Mouse (Mus musculus) E14TG2a.4 (cell line): ENCODE measurements around the gene C330007P06Rik.

Experiments used
- H3K27me3 ChIP-seq: 2 replicates; pipeline ENCODE4 v1.6.1; 2014; ENCODE audit warnings: low read length, control low read depth; ENCODE audit not compliant: insufficient read depth
- H3K36me3 ChIP-seq: 2 replicates; pipeline ENCODE4 v1.6.1; 2014; ENCODE audit warnings: low read length, control low read depth; ENCODE audit not compliant: insufficient read depth
- H3K4me1 ChIP-seq: replicated peaks from 2 replicates; pipeline ENCODE4 v1.6.1; 2014; ENCODE audit warnings: low read depth, low read length, control low read depth
- H3K4me3 ChIP-seq: replicated peaks from 2 replicates; pipeline ENCODE4 v1.5.1; 2014; ENCODE audit warnings: mild to moderate bottlenecking, low read length
- H3K9me3 ChIP-seq: 2 replicates; pipeline ENCODE4 v1.6.1; 2014; ENCODE audit warnings: low read length, control low read depth
- CTCF ChIP-seq: conservative IDR thresholded peaks from 2 replicates; pipeline ENCODE4 v1.5.1; 2014; ENCODE audit warnings: low read length
- NANOG ChIP-seq: IDR thresholded peaks from 2 replicates; pipeline ENCODE4 v1.6.1; 2014; ENCODE audit warnings: borderline replicate concordance, low read length, mixed read lengths
- POU5F1 ChIP-seq: IDR thresholded peaks from 2 replicates; pipeline ENCODE4 v1.6.1; 2014; ENCODE audit warnings: low read length, borderline replicate concordance

Gene C330007P06Rik

DNA sequence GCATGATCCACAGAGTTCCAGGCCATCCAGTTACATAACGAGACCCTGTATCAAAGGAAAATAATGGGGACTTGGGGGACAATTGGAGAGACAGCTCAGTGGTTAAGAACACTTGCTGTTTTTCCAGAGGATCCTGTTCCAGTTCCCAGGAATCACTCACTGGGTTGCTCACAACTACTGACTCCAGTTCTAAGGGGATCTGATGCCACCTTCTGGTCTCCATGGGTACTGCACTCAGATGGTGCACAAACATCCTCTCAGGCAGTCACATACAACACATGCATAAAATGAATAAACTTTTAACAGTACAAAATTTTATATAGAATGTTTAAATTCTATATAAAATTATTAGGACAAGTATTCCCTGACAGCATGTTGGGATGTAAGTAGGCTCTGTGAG is 10.8 kb upstream of the C330007P06Rik start:
- H3K4me1 ChIP-seq, result 0 out of 2 replicates have a peak, but pooled peaks cover 2% of the 10 kb centered on the region
- H3K27me3 ChIP-seq, result no peaks in the 10 kb centered on the region
- TF ChIP-seq CTCF (peak; percentile 56), POU5F1 (no peak)
- H3K36me3 ChIP-seq, result peaks cover 59% of the 10 kb centered on the region
- no peaks in the 10 kb centered on the region for H3K9me3 ChIP-seq
- no peak overlapping the region for H3K4me3 ChIP-seq

GRCm38 (mm10) chrX:36874704-36875128 is 805 bp upstream of the C330007P06Rik start:
- TF ChIP-seq POU5F1 (no peak), CTCF (no peak), NANOG (no peak)
- Histone ChIP-seq H3K9me3 (no peaks in the 10 kb centered on the region), H3K27me3 (no peaks in the 10 kb centered on the region), H3K36me3 (peaks cover 25% of the 10 kb centered on the region), H3K4me3 (peak overlapping the region; percentile 87), H3K4me1 (peaks cover 16% of the 10 kb centered on the region; the same call in 1 of the 2 replicates)

DNA sequence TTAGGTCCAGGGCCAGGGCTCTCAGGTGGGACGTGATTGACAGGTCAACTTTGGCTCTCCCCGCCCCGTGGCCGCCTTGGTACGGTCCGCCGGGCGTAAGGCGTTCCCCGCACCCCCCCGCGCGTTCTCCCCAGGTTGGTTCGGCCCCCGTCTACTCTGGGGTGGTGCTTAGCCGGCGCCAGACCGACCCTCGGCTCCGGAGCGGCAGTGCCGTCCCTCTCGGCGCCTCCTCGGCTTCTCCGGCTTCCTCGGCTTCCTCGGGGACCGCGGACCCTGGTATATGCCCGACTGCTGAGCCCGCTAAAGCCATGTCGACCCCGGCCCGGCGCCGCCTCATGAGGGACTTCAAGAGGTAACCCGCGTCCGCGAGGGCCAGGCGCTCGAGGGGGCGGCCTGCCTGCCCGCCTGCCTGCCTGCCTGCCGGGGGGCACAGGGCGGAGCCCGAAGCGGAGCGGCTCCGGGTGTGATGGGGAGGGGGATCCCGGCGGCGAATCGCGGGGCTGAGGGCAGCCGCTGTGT is 326 bp upstream of the C330007P06Rik start:
- Histone ChIP-seq H3K27me3 (no peaks in the 10 kb centered on the region), H3K4me1 (peaks cover 14% of the 10 kb centered on the region; the same call in 1 of the 2 replicates), H3K4me3 (peak overlapping the region; percentile 87), H3K36me3 (peaks cover 20% of the 10 kb centered on the region), H3K9me3 (no peaks in the 10 kb centered on the region)
- TF ChIP-seq NANOG (no peak), POU5F1 (no peak), CTCF (no peak)

DNA sequence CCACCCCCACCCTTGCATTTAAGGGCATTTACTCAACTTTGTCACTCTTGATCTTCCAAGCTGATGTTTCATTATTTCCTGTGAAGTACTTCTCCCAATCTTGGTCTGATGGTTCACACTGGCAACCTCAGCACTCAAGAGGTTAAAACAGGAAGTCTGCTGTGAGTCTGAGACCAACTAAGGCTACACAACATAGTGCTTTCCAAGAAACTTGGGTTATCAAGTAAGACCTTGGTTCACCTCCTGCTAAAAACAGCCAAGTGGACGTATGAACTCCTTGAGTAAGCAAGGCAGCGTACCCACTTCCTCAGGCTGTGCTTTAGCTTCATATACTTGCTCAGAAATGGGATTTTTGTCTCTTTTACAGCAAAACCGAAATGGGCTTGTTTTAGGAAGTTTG is 3.5 kb downstream of the C330007P06Rik start:
- H3K27me3 ChIP-seq, result no peaks in the 10 kb centered on the region
- no peak for TF ChIP-seq NANOG
- TF ChIP-seq POU5F1, result no peak

DNA sequence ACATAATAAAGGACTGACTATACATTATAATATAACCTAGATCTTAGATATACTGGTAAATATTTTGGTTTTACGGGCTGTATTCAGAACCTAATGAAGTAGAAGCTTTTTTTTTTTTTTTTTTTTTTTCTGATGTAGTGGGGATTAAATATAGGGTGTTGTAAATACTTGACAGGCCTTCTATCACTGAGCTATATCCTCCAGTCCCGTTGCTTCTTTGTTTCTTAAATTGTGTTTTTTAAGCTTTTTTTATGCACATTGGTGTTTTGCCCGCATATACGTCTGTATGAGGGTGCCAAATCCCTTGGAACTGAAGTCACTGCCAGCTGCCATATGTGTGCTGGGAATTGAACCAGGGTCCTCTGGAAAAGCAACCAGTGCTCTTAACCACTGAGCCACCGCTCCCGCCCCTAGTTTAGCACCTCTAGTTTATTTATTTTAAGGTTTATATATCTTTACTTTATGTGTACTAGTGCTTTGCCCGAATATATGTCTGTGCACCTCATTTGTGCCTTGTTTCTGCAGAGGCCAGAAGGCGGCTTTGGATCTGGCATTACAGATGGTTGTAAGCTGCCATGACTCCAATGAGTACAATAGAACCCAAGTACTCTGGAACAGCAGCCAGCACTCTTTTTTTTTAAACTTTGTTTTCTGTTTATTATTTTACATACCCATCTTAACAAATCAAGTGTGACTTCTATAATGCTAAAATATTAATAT is 9.1 kb downstream of the C330007P06Rik start:
- H3K9me3 ChIP-seq, result no peaks in the 10 kb centered on the region
- no peak for TF ChIP-seq POU5F1
- no peak for TF ChIP-seq NANOG
- no peak for TF ChIP-seq CTCF
- peak overlapping the region; percentile 76 for H3K4me3 ChIP-seq
- H3K36me3 ChIP-seq, result peaks cover 8% of the 10 kb centered on the region
- peaks cover 10% of the 10 kb centered on the region; the same call in 1 of the 2 replicates for H3K4me1 ChIP-seq
- no peaks in the 10 kb centered on the region for H3K27me3 ChIP-seq

More for the DNA sequence above, 3.5 kb downstream of the C330007P06Rik start:
- no peaks in the 10 kb centered on the region for H3K36me3 ChIP-seq
- no peak overlapping the region for H3K4me3 ChIP-seq
- H3K9me3 ChIP-seq, result no peaks in the 10 kb centered on the region
- peaks cover 6% of the 10 kb centered on the region; the same call in 1 of the 2 replicates for H3K4me1 ChIP-seq

- Histone ChIP-seq H3K4me1 (peaks cover 10% of the 10 kb centered on the region; the same call in 1 of the 2 replicates), H3K36me3 (peaks cover 11% of the 10 kb centered on the region), H3K9me3 (no peaks in the 10 kb centered on the region), H3K4me3 (peak overlapping the region; percentile 76), H3K27me3 (no peaks in the 10 kb centered on the region)
- TF ChIP-seq CTCF (no peak), POU5F1 (no peak), NANOG (no peak)
Observed at GRCm38 (mm10) chrX:36863766-36864608, 9.9 kb downstream of the C330007P06Rik start.

DNA sequence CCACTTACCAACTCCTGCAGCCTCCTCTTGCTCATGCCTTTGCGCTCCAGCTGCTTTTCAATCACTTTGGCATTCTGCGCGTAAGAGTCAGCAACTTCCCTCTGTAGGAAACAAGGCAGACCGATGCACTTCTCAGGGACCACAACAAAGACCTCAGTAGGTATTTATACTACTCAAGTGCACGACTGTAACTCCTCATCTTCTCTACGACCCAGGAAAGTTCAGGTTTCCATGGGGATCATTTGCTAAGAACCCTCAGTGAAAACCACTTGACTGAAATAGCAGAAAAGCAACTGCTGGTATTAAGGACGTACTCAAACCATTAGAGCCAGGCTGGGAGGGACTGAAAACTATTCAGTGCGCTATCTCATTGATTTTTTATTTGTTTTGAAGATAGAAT is 21.3 kb downstream of the C330007P06Rik start:
- Histone ChIP-seq H3K36me3 (peaks cover 46% of the 10 kb centered on the region), H3K9me3 (no peaks in the 10 kb centered on the region), H3K4me3 (no peak overlapping the region), H3K4me1 (no peaks in the 10 kb centered on the region), H3K27me3 (no peaks in the 10 kb centered on the region)
- TF ChIP-seq CTCF, result no peak
- no peak for TF ChIP-seq POU5F1
- TF ChIP-seq NANOG, result no peak

DNA sequence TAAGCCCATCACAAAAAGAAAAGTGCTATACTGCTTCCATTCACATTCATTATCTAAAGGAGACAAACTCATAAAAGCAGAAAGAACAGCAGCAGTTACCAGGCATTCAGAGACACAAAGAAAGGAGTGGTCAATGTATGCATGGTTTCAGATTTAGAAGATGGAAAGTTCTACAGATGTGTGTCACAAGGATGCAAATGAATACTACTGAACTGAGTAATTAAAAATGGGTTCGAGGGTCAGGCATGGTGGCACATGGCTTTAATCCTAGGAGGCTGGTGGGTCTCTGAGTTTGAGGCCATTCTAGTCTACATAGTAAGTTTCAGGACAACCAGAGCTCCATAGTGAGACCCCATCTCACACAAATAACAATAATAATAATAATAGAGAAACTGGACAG is 26.8 kb downstream of the C330007P06Rik start:
- TF ChIP-seq POU5F1 (no peak), CTCF (no peak), NANOG (no peak)
- Histone ChIP-seq H3K27me3 (no peaks in the 10 kb centered on the region), H3K4me3 (no peak overlapping the region), H3K4me1 (peaks cover 6% of the 10 kb centered on the region; the same call in 1 of the 2 replicates), H3K36me3 (peaks cover 16% of the 10 kb centered on the region), H3K9me3 (no peaks in the 10 kb centered on the region)
